Comparison of ENCODE assay signal across 10 mouse cellular contexts in the genomic region with DNA sequence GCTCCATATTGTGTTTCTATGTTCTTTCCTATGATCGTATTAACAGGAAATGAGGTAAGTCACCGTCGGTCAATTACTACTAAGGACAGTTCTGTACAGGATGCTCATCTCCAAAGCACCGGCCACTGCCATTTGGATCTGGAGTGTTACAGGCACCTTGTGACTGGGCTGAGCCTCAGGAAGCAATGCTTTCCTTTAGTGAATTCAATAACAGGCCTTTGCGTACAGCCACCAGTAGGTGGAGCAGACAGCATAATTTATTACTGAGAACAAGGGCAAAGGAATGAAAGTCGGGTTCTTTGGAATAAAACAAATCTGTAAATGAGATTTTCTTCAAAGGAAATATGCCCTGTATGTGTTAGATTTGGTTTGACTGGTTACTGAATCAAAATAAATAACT.
DNase-seq lines count a peak whose midpoint lies in the region; ATAC-seq lines count a peak whose summit lies in the region.
"Had no signal": no experiment of that assay in that cellular context is flagged by ENCODE, and none has a peak within 500 bp of the region (broad histone marks: within the 10 kb centered on the region; RNA-seq: fewer than 3 reads in every experiment).

No protein-coding gene starts in this region.

- no peak overlapping the region for H3K27ac ChIP-seq in hindbrain, embryonic 14.5 days
- no peak overlapping the region for H3K27ac ChIP-seq in midbrain, embryonic 14.5 days (replicated peaks; ENCODE audit: low read depth, low read length)
- H3K27ac ChIP-seq: embryonic facial prominence, embryonic 15.5 days; macrophage had no signal

- H3K4me2 ChIP-seq in hindbrain, embryonic 14.5 days (replicated peaks): no peak overlapping the region
- H3K4me2 ChIP-seq in midbrain, embryonic 14.5 days (ENCODE audit: low read length): no peak overlapping the region
- H3K4me2 ChIP-seq: embryonic facial prominence, embryonic 15.5 days had no signal

- no peaks in the 10 kb centered on the region for H3K9me3 ChIP-seq in hindbrain, embryonic 14.5 days (ENCODE audit: control insufficient read depth, low read length)
- H3K9me3 ChIP-seq in midbrain, embryonic 14.5 days (ENCODE audit: control insufficient read depth, low read length): no peaks in the 10 kb centered on the region
- H3K9me3 ChIP-seq: embryonic facial prominence, embryonic 15.5 days had no signal

- H3K9ac ChIP-seq in hindbrain, embryonic 14.5 days: no peak overlapping the region
- no peak overlapping the region for H3K9ac ChIP-seq in midbrain, embryonic 14.5 days (replicated peaks; ENCODE audit: low read length)
- H3K9ac ChIP-seq: embryonic facial prominence, embryonic 15.5 days had no signal

- no peak for ATAC-seq in hindbrain, embryonic 14.5 days (ENCODE audit: low FRiP score)
- no peak for ATAC-seq in midbrain, embryonic 14.5 days (ENCODE audit: low FRiP score, low TSS enrichment)

- no peaks in the 10 kb centered on the region for H3K4me1 ChIP-seq in hindbrain, embryonic 14.5 days (replicated peaks; ENCODE audit: control insufficient read depth, insufficient read depth, low read length)
- H3K4me1 ChIP-seq in midbrain, embryonic 14.5 days (ENCODE audit: control insufficient read depth, insufficient read depth, low read length): no peaks in the 10 kb centered on the region
- H3K4me1 ChIP-seq: embryonic facial prominence, embryonic 15.5 days had no signal

- WGBS in hindbrain, embryonic 14.5 days: 34% methylated on average over 6 of the region's 6 CpGs
- 42% methylated on average over 6 of the region's 6 CpGs for WGBS in midbrain, embryonic 14.5 days

- H3K36me3 ChIP-seq in hindbrain, embryonic 14.5 days (replicated peaks; ENCODE audit: control insufficient read depth, insufficient read depth): no peaks in the 10 kb centered on the region
- no peaks in the 10 kb centered on the region for H3K36me3 ChIP-seq in midbrain, embryonic 14.5 days (ENCODE audit: control insufficient read depth, insufficient read depth, low read length)
- H3K36me3 ChIP-seq: embryonic facial prominence, embryonic 15.5 days had no signal

- peak; percentile 15 for DNase-seq in ovary, postnatal 36 days (ENCODE audit: low spot score)
- no peak for DNase-seq in ovary, adult 18-20 months (ENCODE audit: low spot score)
- DNase-seq in adrenal gland, adult 2 months: peak; percentile 39
- peak; percentile 78 for DNase-seq in embryo, embryonic 11 days
- peak; percentile 81 for DNase-seq in hindbrain, embryonic 14.5 days (ENCODE audit: low spot score)
- DNase-seq in left cerebral cortex, adult 18-20 months (ENCODE audit: low spot score in 2 of 2): peak; percentile 55 to 64
- DNase-seq in midbrain, embryonic 14.5 days: peak; percentile 92
- no peak for DNase-seq in spleen, postnatal 4 days (ENCODE audit: low spot score in 2 of 2)

- no peak overlapping the region for H3K4me3 ChIP-seq in hindbrain, embryonic 14.5 days (replicated peaks; ENCODE audit: low read length)
- no peak overlapping the region for H3K4me3 ChIP-seq in midbrain, embryonic 14.5 days (replicated peaks; ENCODE audit: low read depth, low read length)
- H3K4me3 ChIP-seq: embryonic facial prominence, embryonic 15.5 days had no signal

- no peaks in the 10 kb centered on the region for H3K27me3 ChIP-seq in hindbrain, embryonic 14.5 days (ENCODE audit: control insufficient read depth, insufficient read depth, low read length)
- no peaks in the 10 kb centered on the region for H3K27me3 ChIP-seq in midbrain, embryonic 14.5 days (ENCODE audit: control insufficient read depth, insufficient read depth, low read length)
- H3K27me3 ChIP-seq: embryonic facial prominence, embryonic 15.5 days had no signal

Comparison
In these comparisons a context has a peak if more than half of its experiments do, and no peak if none do; other contexts are left out.
1. DNase-seq: peak in ovary, postnatal 36 days (single experiment), adrenal gland, adult 2 months (single experiment), embryo, embryonic 11 days (single experiment), hindbrain, embryonic 14.5 days (single experiment), left cerebral cortex, adult 18-20 months (2 of 2) and midbrain, embryonic 14.5 days (single experiment); none in ovary, adult 18-20 months (single experiment) and spleen, postnatal 4 days (0 of 2).